Mouse (Mus musculus) kidney, adult 2 months (tissue): ENCODE measurements around the gene Dnaic2. TPM values are rescaled to one million over a fixed set of nuclear protein-coding genes. Genes with fewer than 3 reads are reported as not detected.
A peak's percentile ranks its signal among the peaks of the same experiment; 100 is the strongest.

Source experiments
- DNase-seq: peaks from one replicate; pipeline ENCODE4 v3.0.0; 2021
- H3K27ac ChIP-seq: fragments of 200-500 bp; 2 replicates; pipeline ENCODE4 v1.5.1; 2012; ENCODE audit warnings: low read depth, low read length, control low read depth, inconsistent platforms; ENCODE audit not compliant: insufficient read depth
- H3K27me3 ChIP-seq: fragments of 200-500 bp; replicated peaks from 2 replicates; pipeline ENCODE4 v1.6.1; 2012; ENCODE audit warnings: mild to moderate bottlenecking, moderate library complexity, low read length, inconsistent platforms; ENCODE audit not compliant: control insufficient read depth, insufficient read depth
- H3K36me3 ChIP-seq: fragments of 200-500 bp; 2 replicates; pipeline ENCODE4 v1.6.1; 2012; ENCODE audit warnings: mild to moderate bottlenecking, moderate library complexity, low read length, inconsistent platforms; ENCODE audit not compliant: control insufficient read depth, insufficient read depth
- H3K4me1 ChIP-seq: fragments of 200-500 bp; 2 replicates; pipeline ENCODE4 v1.6.1; 2011; ENCODE audit warnings: low read length; ENCODE audit not compliant: control insufficient read depth, insufficient read depth
- H3K4me3 ChIP-seq: fragments of 200-500 bp; 2 replicates; pipeline ENCODE4 v1.5.1; 2011; ENCODE audit warnings: mild to moderate bottlenecking, low read depth, low read length, control low read depth; ENCODE audit not compliant: insufficient read depth
- CTCF ChIP-seq: fragments of 200-500 bp; conservative IDR thresholded peaks from 2 replicates; pipeline ENCODE4 v1.5.1; 2011; ENCODE audit warnings: low read depth, mild to moderate bottlenecking, control low read depth, low read length, moderate library complexity, mixed read lengths; ENCODE audit not compliant: insufficient read depth, insufficient read length
- POLR2A ChIP-seq: fragments of 200-500 bp; IDR thresholded peaks from one replicate; pipeline ENCODE4 v1.6.1; 2011; ENCODE audit warnings: low read depth, low read length, control low read depth
- WGBS: fragments of 180-500 bp; shearing (Covaris S2); methylation state at CpG from one replicate; pipeline ENCODE4 v1.1.7; 2018; 5-methylcytosine and 5-hydroxymethylcytosine counted together
- polyA plus RNA-seq: library from polyadenylated mRNA; depleted of rRNA; stranded (reverse); fragments of >200 nt; gene quantifications from 2 replicates; pipeline ENCODE4 v1.2.3, GENCODE M21; 2012

Gene Dnaic2
- polyA plus RNA-seq, 1 experiment = 0.47 TPM

- no peak for DNase-seq
- Histone ChIP-seq H3K27ac (no peak overlapping the region), H3K4me3 (no peak overlapping the region), H3K36me3 (no peaks in the 10 kb centered on the region), H3K4me1 (peaks cover 18% of the 10 kb centered on the region), H3K27me3 (no peaks in the 10 kb centered on the region)
- TF ChIP-seq CTCF = no peak
- TF ChIP-seq POLR2A = no peak
- WGBS = 70% methylated on average over 20 of the region's 20 CpGs
Observed at GRCm38 (mm10) chr11:114683722-114684621, 43.2 kb upstream of the Dnaic2 start.

- DNase-seq = peak; percentile 92
- H3K4me3 ChIP-seq = no peak overlapping the region
- TF ChIP-seq POLR2A = no peak
- 73% methylated on average over 14 of the region's 14 CpGs for WGBS
- H3K27me3 ChIP-seq = no peaks in the 10 kb centered on the region
- peaks cover 10% of the 10 kb centered on the region for H3K4me1 ChIP-seq
- H3K36me3 ChIP-seq = no peaks in the 10 kb centered on the region
- H3K27ac ChIP-seq = no peak overlapping the region
Observed at GRCm38 (mm10) chr11:114684627-114685373, 42.4 kb upstream of the Dnaic2 start.

GRCm38 (mm10) chr11:114685526-114686040, 41.6 kb upstream of the Dnaic2 start:
- TF ChIP-seq POLR2A (no peak), CTCF (no peak)
- WGBS = 89% methylated on average over 9 of the region's 9 CpGs
- Histone ChIP-seq H3K4me3 (no peak overlapping the region), H3K36me3 (no peaks in the 10 kb centered on the region), H3K27me3 (no peaks in the 10 kb centered on the region), H3K27ac (no peak overlapping the region), H3K4me1 (peaks cover 8% of the 10 kb centered on the region)
- DNase-seq = no peak

GRCm38 (mm10) chr11:114686221-114686959, 40.8 kb upstream of the Dnaic2 start:
- Histone ChIP-seq H3K27me3 (no peaks in the 10 kb centered on the region), H3K4me1 (peaks cover 8% of the 10 kb centered on the region), H3K27ac (no peak overlapping the region), H3K4me3 (no peak overlapping the region), H3K36me3 (no peaks in the 10 kb centered on the region)
- no peak for DNase-seq
- TF ChIP-seq CTCF (no peak), POLR2A (no peak)
- 91% methylated on average over 16 of the region's 16 CpGs for WGBS

GRCm38 (mm10) chr11:114687574-114688188, 39.5 kb upstream of the Dnaic2 start:
- TF ChIP-seq CTCF (no peak), POLR2A (no peak)
- H3K27me3 ChIP-seq = no peaks in the 10 kb centered on the region
- no peak overlapping the region for H3K4me3 ChIP-seq
- H3K4me1 ChIP-seq = peaks cover 2% of the 10 kb centered on the region
- H3K36me3 ChIP-seq = no peaks in the 10 kb centered on the region
- DNase-seq = peak; percentile 49
- 31% methylated on average over 10 of the region's 10 CpGs for WGBS
- no peak overlapping the region for H3K27ac ChIP-seq

- WGBS = 89% methylated on average over 2 of the region's 3 CpGs
- no peaks in the 10 kb centered on the region; the same call in 1 of the 2 replicates for H3K4me1 ChIP-seq
- no peaks in the 10 kb centered on the region for H3K27me3 ChIP-seq
- no peak overlapping the region for H3K27ac ChIP-seq
- TF ChIP-seq POLR2A = no peak
- no peak for TF ChIP-seq CTCF
- H3K4me3 ChIP-seq = no peak overlapping the region
- DNase-seq = no peak
- H3K36me3 ChIP-seq = no peaks in the 10 kb centered on the region
Observed at GRCm38 (mm10) chr11:114688729-114689128, 38.5 kb upstream of the Dnaic2 start.
